Mouse (Mus musculus): ENCODE data around the gene Trpm3. TPM values are rescaled to one million over a fixed set of nuclear protein-coding genes. Genes with fewer than 3 reads are reported as not detected.

Trpm3 gene
- polyA plus RNA-seq, 1 experiment = 0.22 TPM

- Histone ChIP-seq H3K4me1 (ENCODE audit: control insufficient read depth, insufficient read depth, low read length) (no peaks in the 10 kb centered on the region), H3K9ac (ENCODE audit: low read depth, poor library complexity, severe bottlenecking) (no peak overlapping the region), H3K27ac (ENCODE audit: insufficient read depth, low read length) (no peak overlapping the region), H3K36me3 (ENCODE audit: control insufficient read depth, insufficient read depth, low read length, poor library complexity, severe bottlenecking) (no peaks in the 10 kb centered on the region), H3K9me3 (replicated peaks; ENCODE audit: control insufficient read depth, insufficient read depth, low read length, poor library complexity, severe bottlenecking) (no peaks in the 10 kb centered on the region), H3K4me3 (ENCODE audit: low read depth, low read length) (no peak overlapping the region), H3K27me3 (ENCODE audit: control insufficient read depth, insufficient read depth, low read length, poor library complexity, severe bottlenecking) (no peaks in the 10 kb centered on the region)
- no peak for TF ChIP-seq CTCF (IDR thresholded peaks at IDR 0.05; ENCODE audit: low read depth, low read length)
- no peak for TF ChIP-seq EP300 (IDR thresholded peaks at IDR 0.05; ENCODE audit: insufficient read depth, low read depth, low read length)
- TF ChIP-seq POLR2A (IDR thresholded peaks at IDR 0.05; ENCODE audit: insufficient read depth, low read length) = no peak
These were observed 642.7 kb downstream of the Trpm3 start for GRCm38 (mm10) chr19:22781579-22781978.

GRCm38 (mm10) chr19:22783745-22784144 lies 644.9 kb downstream of the Trpm3 start:
- no peak overlapping the region for H3K27ac ChIP-seq (ENCODE audit: insufficient read depth, low read length)
- H3K36me3 ChIP-seq (ENCODE audit: control insufficient read depth, insufficient read depth, low read length, poor library complexity, severe bottlenecking) = no peaks in the 10 kb centered on the region
- TF ChIP-seq CTCF (IDR thresholded peaks at IDR 0.05; ENCODE audit: low read depth, low read length) (no peak), POLR2A (IDR thresholded peaks at IDR 0.05; ENCODE audit: insufficient read depth, low read length) (no peak), EP300 (IDR thresholded peaks at IDR 0.05; ENCODE audit: insufficient read depth, low read depth, low read length) (no peak)
- H3K9ac ChIP-seq (ENCODE audit: low read depth, poor library complexity, severe bottlenecking) = no peak overlapping the region
- no peaks in the 10 kb centered on the region for H3K4me1 ChIP-seq (ENCODE audit: control insufficient read depth, insufficient read depth, low read length)
- H3K27me3 ChIP-seq (ENCODE audit: control insufficient read depth, insufficient read depth, low read length, poor library complexity, severe bottlenecking) = no peaks in the 10 kb centered on the region
- no peak overlapping the region for H3K4me3 ChIP-seq (ENCODE audit: low read depth, low read length)
- no peaks in the 10 kb centered on the region for H3K9me3 ChIP-seq (replicated peaks; ENCODE audit: control insufficient read depth, insufficient read depth, low read length, poor library complexity, severe bottlenecking)

GRCm38 (mm10) chr19:22789753-22790152 lies 650.9 kb downstream of the Trpm3 start:
- TF ChIP-seq POLR2A (IDR thresholded peaks at IDR 0.05; ENCODE audit: insufficient read depth, low read length) (no peak), CTCF (IDR thresholded peaks at IDR 0.05; ENCODE audit: low read depth, low read length) (no peak)
- Histone ChIP-seq H3K36me3 (ENCODE audit: control insufficient read depth, insufficient read depth, low read length, poor library complexity, severe bottlenecking) (no peaks in the 10 kb centered on the region), H3K27me3 (ENCODE audit: control insufficient read depth, insufficient read depth, low read length, poor library complexity, severe bottlenecking) (no peaks in the 10 kb centered on the region), H3K9ac (ENCODE audit: low read depth, poor library complexity, severe bottlenecking) (no peak overlapping the region), H3K4me3 (ENCODE audit: low read depth, low read length) (no peak overlapping the region), H3K9me3 (replicated peaks; ENCODE audit: control insufficient read depth, insufficient read depth, low read length, poor library complexity, severe bottlenecking) (no peaks in the 10 kb centered on the region), H3K27ac (ENCODE audit: insufficient read depth, low read length) (no peak overlapping the region), H3K4me1 (ENCODE audit: control insufficient read depth, insufficient read depth, low read length) (no peaks in the 10 kb centered on the region)

- Histone ChIP-seq H3K9me3 (replicated peaks; ENCODE audit: control insufficient read depth, insufficient read depth, low read length, poor library complexity, severe bottlenecking) (no peaks in the 10 kb centered on the region), H3K4me3 (ENCODE audit: low read depth, low read length) (no peak overlapping the region)
- TF ChIP-seq POLR2A (IDR thresholded peaks at IDR 0.05; ENCODE audit: insufficient read depth, low read length) (no peak), EP300 (IDR thresholded peaks at IDR 0.05; ENCODE audit: insufficient read depth, low read depth, low read length) (no peak), CTCF (IDR thresholded peaks at IDR 0.05; ENCODE audit: low read depth, low read length) (no peak)
These were observed 658.1 kb downstream of the Trpm3 start for GRCm38 (mm10) chr19:22796996-22797395.

GRCm38 (mm10) chr19:22800471-22800870 lies 661.6 kb downstream of the Trpm3 start:
- TF ChIP-seq CTCF (IDR thresholded peaks at IDR 0.05; ENCODE audit: low read depth, low read length) (no peak), POLR2A (IDR thresholded peaks at IDR 0.05; ENCODE audit: insufficient read depth, low read length) (no peak), EP300 (IDR thresholded peaks at IDR 0.05; ENCODE audit: insufficient read depth, low read depth, low read length) (no peak)
- Histone ChIP-seq H3K9me3 (replicated peaks; ENCODE audit: control insufficient read depth, insufficient read depth, low read length, poor library complexity, severe bottlenecking) (no peaks in the 10 kb centered on the region), H3K27me3 (ENCODE audit: control insufficient read depth, insufficient read depth, low read length, poor library complexity, severe bottlenecking) (no peaks in the 10 kb centered on the region), H3K36me3 (ENCODE audit: control insufficient read depth, insufficient read depth, low read length, poor library complexity, severe bottlenecking) (no peaks in the 10 kb centered on the region), H3K9ac (ENCODE audit: low read depth, poor library complexity, severe bottlenecking) (no peak overlapping the region), H3K27ac (ENCODE audit: insufficient read depth, low read length) (no peak overlapping the region), H3K4me3 (ENCODE audit: low read depth, low read length) (no peak overlapping the region), H3K4me1 (ENCODE audit: control insufficient read depth, insufficient read depth, low read length) (no peaks in the 10 kb centered on the region)

More at GRCm38 (mm10) chr19:22796996-22797395, 658.1 kb downstream of the Trpm3 start:
- Histone ChIP-seq H3K4me1 (ENCODE audit: control insufficient read depth, insufficient read depth, low read length) (no peaks in the 10 kb centered on the region), H3K27me3 (ENCODE audit: control insufficient read depth, insufficient read depth, low read length, poor library complexity, severe bottlenecking) (no peaks in the 10 kb centered on the region), H3K36me3 (ENCODE audit: control insufficient read depth, insufficient read depth, low read length, poor library complexity, severe bottlenecking) (no peaks in the 10 kb centered on the region), H3K27ac (ENCODE audit: insufficient read depth, low read length) (no peak overlapping the region), H3K9ac (ENCODE audit: low read depth, poor library complexity, severe bottlenecking) (no peak overlapping the region)

- Histone ChIP-seq H3K4me3 (ENCODE audit: low read depth, low read length) (no peak overlapping the region), H3K9me3 (replicated peaks; ENCODE audit: control insufficient read depth, insufficient read depth, low read length, poor library complexity, severe bottlenecking) (no peaks in the 10 kb centered on the region), H3K36me3 (ENCODE audit: control insufficient read depth, insufficient read depth, low read length, poor library complexity, severe bottlenecking) (no peaks in the 10 kb centered on the region), H3K27me3 (ENCODE audit: control insufficient read depth, insufficient read depth, low read length, poor library complexity, severe bottlenecking) (no peaks in the 10 kb centered on the region), H3K4me1 (ENCODE audit: control insufficient read depth, insufficient read depth, low read length) (no peaks in the 10 kb centered on the region), H3K27ac (ENCODE audit: insufficient read depth, low read length) (no peak overlapping the region), H3K9ac (ENCODE audit: low read depth, poor library complexity, severe bottlenecking) (no peak overlapping the region)
- TF ChIP-seq EP300 (IDR thresholded peaks at IDR 0.05; ENCODE audit: insufficient read depth, low read depth, low read length) (no peak), CTCF (IDR thresholded peaks at IDR 0.05; ENCODE audit: low read depth, low read length) (no peak), POLR2A (IDR thresholded peaks at IDR 0.05; ENCODE audit: insufficient read depth, low read length) (no peak)
These were observed 664.5 kb downstream of the Trpm3 start for GRCm38 (mm10) chr19:22803396-22803795.
